Mouse (Mus musculus) forebrain, embryonic 14.5 days (tissue): ENCODE data around the gene Erf. TPM values are rescaled to one million over a fixed set of nuclear protein-coding genes. Genes with fewer than 3 reads are reported as not detected.
A peak's percentile ranks its signal among the peaks of the same experiment; 100 is the strongest.

Experiments used
- ATAC-seq: fragments of 200-750 bp; cut with Nextera tagmentation; 2 replicates; pipeline ENCODE4 v1.8.0; 2017; ENCODE audit warnings: mild to moderate bottlenecking, moderate library complexity
- DNase-seq: peaks from one replicate; pipeline ENCODE4 v3.0.0-alpha.2; 2015; ENCODE audit warnings: low spot score
- H3K27ac ChIP-seq: fragments of 300-500 bp; sonication (generic); 2 replicates; pipeline ENCODE4 v1.5.1; 2014; ENCODE audit warnings: low read depth, mild to moderate bottlenecking, control low read depth, low read length, moderate library complexity
- H3K27me3 ChIP-seq: fragments of 300-500 bp; sonication (generic); replicated peaks from 2 replicates; pipeline ENCODE4 v1.6.1; 2014; ENCODE audit warnings: low read length, control low read depth, mixed read lengths; ENCODE audit not compliant: control insufficient read depth, insufficient read depth
- H3K36me3 ChIP-seq: fragments of 300-500 bp; sonication (generic); 2 replicates; pipeline ENCODE4 v1.6.1; 2014; ENCODE audit warnings: low read length, control low read depth; ENCODE audit not compliant: control insufficient read depth, insufficient read depth
- H3K4me1 ChIP-seq: fragments of 300-500 bp; sonication (generic); 2 replicates; pipeline ENCODE4 v1.6.1; 2014; ENCODE audit warnings: antibody characterized with exemption, low read length, control low read depth; ENCODE audit not compliant: control insufficient read depth, insufficient read depth
- H3K4me2 ChIP-seq: fragments of 300-500 bp; sonication (generic); 2 replicates; pipeline ENCODE4 v1.6.1; 2014; ENCODE audit warnings: mild to moderate bottlenecking, control low read depth, low read length
- H3K4me3 ChIP-seq: fragments of 300-500 bp; sonication (generic); 2 replicates; pipeline ENCODE4 v1.5.1; 2014; ENCODE audit warnings: low read depth, low read length, control low read depth
- H3K9ac ChIP-seq: fragments of 300-500 bp; sonication (generic); 2 replicates; pipeline ENCODE4 v1.6.1; 2014; ENCODE audit warnings: mild to moderate bottlenecking, low read length, control low read depth, moderate library complexity
- H3K9me3 ChIP-seq: fragments of 300-500 bp; sonication (generic); replicated peaks from 2 replicates; pipeline ENCODE4 v1.6.1; 2016; ENCODE audit warnings: low read length, control low read depth, mixed read lengths; ENCODE audit not compliant: control insufficient read depth
- WGBS: fragments of 180-500 bp; shearing (Covaris S2); extraction: QIAGEN DNeasy Blood & Tissue Kit; methylation state at CpG from one replicate; pipeline ENCODE4 v1.1.7; 2014; 5-methylcytosine and 5-hydroxymethylcytosine counted together
- polyA plus RNA-seq: library from polyadenylated mRNA; unstranded; fragments of >200 nt; fragmentation: Nextera tagmentation; extraction: Ambion mirVana; gene quantifications from 2 replicates; pipeline ENCODE4 v1.2.1, GENCODE M21; 2014

Erf gene
- polyA plus RNA-seq, 1 experiment from 2014 or later, result 8.2 TPM

GRCm38 (mm10) chr7:25221102-25221883, 29.3 kb downstream of the Erf start, which contains the start of gene Zfp526:
Zfp526 (plus strand) TSS chr7:25221425.
- ATAC-seq (peak; percentile 97), DNase-seq (peak; percentile 100)
- H3K9me3 ChIP-seq, result no peaks in the 10 kb centered on the region
- peak within 1 kb of the TSS; percentile 86 for H3K27ac ChIP-seq
- peak within 1 kb of the TSS; percentile 65 for H3K4me3 ChIP-seq
- peak within 1 kb of the TSS; percentile 97 for H3K4me2 ChIP-seq
- under 1% methylated on average over 44 of the region's 45 CpGs for WGBS
- H3K36me3 ChIP-seq, result peaks cover 29% of the 10 kb centered on the region
- H3K4me1 ChIP-seq, result peaks cover 22% of the 10 kb centered on the region
- H3K27me3 ChIP-seq, result no peaks in the 10 kb centered on the region
- H3K9ac ChIP-seq, result peak within 1 kb of the TSS; percentile 78

GRCm38 (mm10) chr7:25220457-25221101, 30.0 kb downstream of the Erf start, which contains the start of gene Dedd2:
Dedd2 (minus strand) TSS chr7:25220615.
- DNase-seq (peak; percentile 6), ATAC-seq (peak; percentile 0; the same call in 1 of the 2 replicates)
- Histone ChIP-seq H3K4me2 (peak within 1 kb of the TSS; percentile 97), H3K27ac (peak within 1 kb of the TSS; percentile 86), H3K9me3 (no peaks in the 10 kb centered on the region), H3K36me3 (peaks cover 21% of the 10 kb centered on the region), H3K27me3 (no peaks in the 10 kb centered on the region), H3K4me1 (peaks cover 22% of the 10 kb centered on the region), H3K4me3 (peak within 1 kb of the TSS; percentile 65), H3K9ac (peak within 1 kb of the TSS; percentile 83)
- WGBS, result 6% methylated on average over 20 of the region's 20 CpGs

DNA sequence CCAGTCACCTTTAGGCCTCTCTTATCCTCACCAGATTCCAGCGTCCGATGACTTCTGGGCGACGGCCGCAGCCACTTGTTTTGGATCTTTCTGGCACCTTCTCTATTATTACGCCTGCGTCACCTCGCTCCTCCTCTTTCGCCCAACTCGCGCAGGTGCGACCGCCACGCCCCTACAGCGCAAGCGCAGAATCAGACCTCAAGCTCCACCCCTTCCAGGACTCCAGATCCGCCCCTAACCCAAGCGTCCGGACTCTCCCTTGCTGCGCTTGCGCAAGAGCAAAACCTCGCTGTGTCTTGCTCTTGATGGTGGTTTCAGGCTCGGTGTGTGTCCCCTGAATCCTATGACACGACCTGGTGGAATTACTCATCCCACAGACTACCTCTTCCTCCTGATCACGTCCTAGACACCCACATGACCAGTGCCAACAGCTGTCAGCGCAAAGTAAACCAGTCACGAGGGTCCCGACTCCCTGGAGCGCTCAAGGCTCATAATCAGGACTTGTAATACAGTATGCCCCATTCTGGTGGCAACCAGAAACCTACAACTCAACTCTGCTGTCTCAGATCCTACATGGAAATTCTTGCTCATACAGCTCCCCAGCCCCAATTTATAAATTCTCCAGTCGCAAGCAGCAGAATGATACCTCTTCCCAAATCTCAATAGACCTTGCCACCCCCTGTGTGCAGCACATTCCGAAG, 30.7 kb downstream of the Erf start:
- ATAC-seq, result peak; percentile 68
- Histone ChIP-seq H3K9ac (peak overlapping the region; percentile 83), H3K9me3 (no peaks in the 10 kb centered on the region), H3K36me3 (peaks cover 20% of the 10 kb centered on the region), H3K27me3 (no peaks in the 10 kb centered on the region), H3K4me2 (peak overlapping the region; percentile 97), H3K27ac (peak overlapping the region; percentile 75; the same call in 1 of the 2 replicates), H3K4me1 (peaks cover 22% of the 10 kb centered on the region), H3K4me3 (peak overlapping the region; percentile 64)
- DNase-seq, result peak; percentile 97
- WGBS, result 3% methylated on average over 31 of the region's 31 CpGs

DNA sequence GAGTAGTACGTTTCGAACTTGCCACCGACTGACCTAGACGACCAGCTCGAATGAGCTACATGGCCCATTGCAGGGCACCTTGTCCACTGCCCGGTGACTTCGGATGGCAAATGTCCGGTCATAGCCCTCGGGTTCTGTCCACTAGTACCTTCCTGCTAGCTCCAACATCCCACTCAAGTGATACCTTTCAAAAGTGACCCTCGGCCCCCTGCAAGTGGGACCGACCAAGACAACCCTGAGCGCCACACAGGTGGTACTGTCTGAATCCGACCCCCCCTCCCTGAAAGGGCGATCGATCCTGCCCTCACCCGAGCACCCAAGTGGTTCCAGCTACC, 31.2 kb downstream of the Erf start:
- Histone ChIP-seq H3K27me3 (no peaks in the 10 kb centered on the region), H3K4me2 (peak overlapping the region; percentile 97), H3K4me1 (peaks cover 22% of the 10 kb centered on the region), H3K4me3 (peak overlapping the region; percentile 64), H3K9ac (peak overlapping the region; percentile 83), H3K36me3 (peaks cover 18% of the 10 kb centered on the region), H3K9me3 (no peaks in the 10 kb centered on the region), H3K27ac (peak overlapping the region; percentile 75; the same call in 1 of the 2 replicates)
- WGBS, result under 1% methylated on average over 16 of the region's 16 CpGs
- peak; percentile 19 for ATAC-seq
- DNase-seq, result no peak

- Histone ChIP-seq H3K4me2 (peak overlapping the region; percentile 97), H3K36me3 (peaks cover 14% of the 10 kb centered on the region), H3K9ac (peak overlapping the region; percentile 83), H3K4me1 (peaks cover 22% of the 10 kb centered on the region), H3K9me3 (no peaks in the 10 kb centered on the region), H3K4me3 (peak overlapping the region; percentile 64), H3K27me3 (no peaks in the 10 kb centered on the region), H3K27ac (peak overlapping the region; percentile 75; the same call in 1 of the 2 replicates)
- DNase-seq (peak; percentile 68), ATAC-seq (peak; percentile 4)
- under 1% methylated on average over 53 of the region's 53 CpGs for WGBS
Measured at GRCm38 (mm10) chr7:25218705-25219415, 31.7 kb downstream of the Erf start.

DNA sequence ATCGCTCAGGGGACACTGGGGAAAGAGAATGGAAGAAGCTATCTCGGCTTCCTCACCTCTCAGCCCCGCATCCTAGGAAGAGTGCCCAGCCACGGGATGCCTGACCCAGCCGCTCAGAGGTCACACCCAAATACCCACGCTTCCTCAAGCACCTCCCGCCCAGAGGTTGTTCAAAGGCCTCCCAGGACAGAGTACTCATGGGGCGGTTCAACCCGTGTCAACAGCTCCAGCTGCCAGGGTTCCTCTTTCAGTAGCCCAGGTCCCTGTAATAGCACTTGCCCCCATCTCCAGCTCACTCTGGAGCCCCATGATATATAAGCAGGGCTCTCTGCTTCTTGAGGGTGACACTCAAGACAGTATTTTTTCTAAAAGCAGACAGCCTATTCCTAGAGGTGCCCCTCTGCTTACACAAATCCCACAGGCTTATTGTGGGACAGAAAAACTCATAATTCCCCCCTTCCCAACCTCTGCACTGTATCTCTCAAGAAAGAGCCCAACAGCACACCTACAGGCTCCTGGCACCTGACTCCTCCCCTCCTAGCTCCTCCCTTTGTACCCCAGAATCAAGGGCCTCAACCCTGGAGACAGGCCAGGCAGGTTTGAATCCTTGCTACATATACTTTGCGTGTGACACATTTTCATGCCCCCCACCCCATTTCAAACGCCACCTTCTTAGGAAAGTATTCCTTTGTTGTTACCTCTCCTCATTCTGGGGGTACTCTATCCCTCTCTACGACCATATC, 32.7 kb downstream of the Erf start:
- Histone ChIP-seq H3K4me1 (peaks cover 22% of the 10 kb centered on the region), H3K9me3 (no peaks in the 10 kb centered on the region), H3K4me3 (0 out of 2 replicates have a peak overlapping the region, but pooled peaks have one; percentile 64), H3K9ac (no peak overlapping the region), H3K36me3 (peaks cover 11% of the 10 kb centered on the region), H3K27me3 (no peaks in the 10 kb centered on the region), H3K27ac (no peak overlapping the region), H3K4me2 (peak overlapping the region; percentile 97; the same call in 1 of the 2 replicates)
- DNase-seq, result no peak
- ATAC-seq, result no peak
- WGBS, result 70% methylated on average over 12 of the region's 12 CpGs

DNA sequence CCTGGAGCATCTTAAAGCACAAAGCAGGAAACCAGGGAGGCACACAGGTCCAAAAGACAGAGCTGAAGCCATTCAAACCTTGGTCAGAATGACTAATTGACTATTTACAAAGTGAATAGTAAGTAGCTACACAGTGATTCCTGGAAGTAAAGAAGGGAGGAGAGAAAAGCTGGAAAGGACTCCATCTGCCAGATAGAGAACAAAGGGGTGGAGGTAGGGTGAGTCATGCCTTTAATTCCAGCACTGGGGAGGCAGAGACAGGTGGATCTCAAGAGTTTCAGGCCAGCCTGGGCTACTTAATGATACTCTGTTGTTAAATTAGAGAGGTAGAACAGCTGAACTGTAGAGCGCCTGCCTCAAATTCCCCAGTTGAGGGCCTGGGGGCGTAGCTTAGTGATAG, 36.4 kb downstream of the Erf start:
- ATAC-seq (no peak), DNase-seq (no peak)
- H3K4me3 ChIP-seq, result no peak overlapping the region
- peaks cover 7% of the 10 kb centered on the region for H3K4me1 ChIP-seq
- no peak overlapping the region for H3K4me2 ChIP-seq
- no peaks in the 10 kb centered on the region for H3K9me3 ChIP-seq
- no peaks in the 10 kb centered on the region for H3K27me3 ChIP-seq
- peaks cover 34% of the 10 kb centered on the region for H3K36me3 ChIP-seq
- H3K27ac ChIP-seq, result no peak overlapping the region
- 95% methylated on average over 2 of the region's 2 CpGs for WGBS
- H3K9ac ChIP-seq, result no peak overlapping the region

GRCm38 (mm10) chr7:25213099-25213498, 37.5 kb downstream of the Erf start:
- no peak overlapping the region for H3K9ac ChIP-seq
- H3K4me1 ChIP-seq, result no peaks in the 10 kb centered on the region
- no peak overlapping the region for H3K4me2 ChIP-seq
- H3K9me3 ChIP-seq, result no peaks in the 10 kb centered on the region
- H3K27ac ChIP-seq, result no peak overlapping the region
- ATAC-seq (no peak), DNase-seq (no peak)
- WGBS, result 77% methylated on average over 3 of the region's 3 CpGs
- peaks cover 39% of the 10 kb centered on the region for H3K36me3 ChIP-seq
- H3K27me3 ChIP-seq, result no peaks in the 10 kb centered on the region
- H3K4me3 ChIP-seq, result no peak overlapping the region
